Mouse (Mus musculus): ENCODE measurements around the gene Cacng7. TPM values are rescaled to one million over a fixed set of nuclear protein-coding genes. Genes with fewer than 3 reads are reported as not detected.
"Not testable (repeated sequence)": the region's sequence is repeated elsewhere in the genome, so short reads cannot be mapped to it uniquely, and the experiment has no call there.

Cacng7 gene
- total and polyA plus RNA-seq, 3 experiments: 0.04 to 0.11 TPM; not detected in 1

- H3K79me2 ChIP-seq (ENCODE audit: control insufficient read depth, insufficient read depth, low read length, poor library complexity): no peaks in the 10 kb centered on the region; the same call in 1 of the 2 replicates
- H3K9me3 ChIP-seq (replicated peaks; ENCODE audit: insufficient read depth, low read length): no peaks in the 10 kb centered on the region
Measured at GRCm38 (mm10) chr7:3290257-3291033, 42.3 kb upstream of the Cacng7 start.

GRCm38 (mm10) chr7:3291197-3291596 is 41.6 kb upstream of the Cacng7 start:
- Histone ChIP-seq H3K36me3 (ENCODE audit: control insufficient read depth in 1 of 2, insufficient read depth in 2 of 2, low read length in 2 of 2) (peaks cover 0 to 24% of the 10 kb centered on the region in 2 experiments; a peak in 2 of 4 replicates), H3K27ac (ENCODE audit: control insufficient read depth, low read depth, low read length) (no peak overlapping the region), H3K9ac (ENCODE audit: control insufficient read depth, low read depth, low read length, poor library complexity, severe bottlenecking) (no peak overlapping the region), H3K4me1 (ENCODE audit: control insufficient read depth in 1 of 2, insufficient read depth in 2 of 2, low read length in 2 of 2) (peaks cover 5 to 29% of the 10 kb centered on the region in 2 experiments), H3K4me3 (ENCODE audit: control insufficient read depth in 1 of 2, insufficient read depth in 1 of 2, low read depth in 2 of 2, low read length in 2 of 2) (no peak overlapping the region), H3K79me2 (ENCODE audit: control insufficient read depth, insufficient read depth, low read length, poor library complexity) (no peaks in the 10 kb centered on the region; the same call in 1 of the 2 replicates), H3K9me3 (replicated peaks; ENCODE audit: insufficient read depth, low read length) (no peaks in the 10 kb centered on the region), H3K27me3 (ENCODE audit: control insufficient read depth in 1 of 2, insufficient read depth in 2 of 2, low read length in 2 of 2) (no peaks in the 10 kb centered on the region)
- TF ChIP-seq USF1 (IDR thresholded peaks at IDR 0.05; ENCODE audit: low read depth, low read length): no peak
- no peak for TF ChIP-seq CHD1 (IDR thresholded peaks at IDR 0.05; ENCODE audit: low read depth, low read length)
- TF ChIP-seq TBP (IDR thresholded peaks at IDR 0.05; ENCODE audit: low read depth, low read length): no peak
- DNase-seq (ENCODE audit: low read depth, low spot score): no peak

More at GRCm38 (mm10) chr7:3290257-3291033, 42.3 kb upstream of the Cacng7 start:
- Histone ChIP-seq H3K4me1 (ENCODE audit: control insufficient read depth in 1 of 2, insufficient read depth in 2 of 2, low read length in 2 of 2) (peaks cover 5 to 26% of the 10 kb centered on the region in 2 experiments), H3K27me3 (ENCODE audit: control insufficient read depth in 1 of 2, insufficient read depth in 2 of 2, low read length in 2 of 2) (no peaks in the 10 kb centered on the region), H3K27ac (ENCODE audit: control insufficient read depth, low read depth, low read length) (no peak overlapping the region), H3K9ac (ENCODE audit: control insufficient read depth, low read depth, low read length, poor library complexity, severe bottlenecking) (peak overlapping the region; percentile 54; the same call in 1 of the 2 replicates), H3K4me3 (ENCODE audit: control insufficient read depth in 1 of 2, insufficient read depth in 1 of 2, low read depth in 2 of 2, low read length in 2 of 2) (peak overlapping the region; percentile 57 to 82), H3K36me3 (ENCODE audit: control insufficient read depth in 1 of 2, insufficient read depth in 2 of 2, low read length in 2 of 2) (peaks cover 0 to 23% of the 10 kb centered on the region in 2 experiments; a peak in 2 of 4 replicates)
- peak; percentile 71 for TF ChIP-seq SIN3A (IDR thresholded peaks at IDR 0.05; ENCODE audit: low read length)
- TF ChIP-seq ELF1 (IDR thresholded peaks at IDR 0.05; ENCODE audit: low read depth, low read length): 0 out of 2 replicates have a peak, but pooled peaks have one; percentile 45
- peak; percentile 41; the same call in 1 of the 2 replicates for TF ChIP-seq ETS1 (IDR thresholded peaks at IDR 0.05; ENCODE audit: low read depth, low read length)
- TF ChIP-seq RCOR1 (IDR thresholded peaks at IDR 0.05; ENCODE audit: low read depth, low read length): no peak
- TF ChIP-seq USF2 (IDR thresholded peaks at IDR 0.05; ENCODE audit: borderline replicate concordance in 1 of 2, insufficient read depth in 1 of 2, low read depth in 1 of 2, low read length in 2 of 2): no peak
- DNase-seq (ENCODE audit: low read depth, low spot score): peak; percentile 94

GRCm38 (mm10) chr7:3291764-3292163 is 41.0 kb upstream of the Cacng7 start:
- no peak for TF ChIP-seq ETS1 (IDR thresholded peaks at IDR 0.05; ENCODE audit: low read depth, low read length)
- Histone ChIP-seq H3K36me3 (ENCODE audit: control insufficient read depth in 1 of 2, insufficient read depth in 2 of 2, low read length in 2 of 2) (peaks cover 0 to 24% of the 10 kb centered on the region in 2 experiments; a peak in 2 of 4 replicates), H3K79me2 (ENCODE audit: control insufficient read depth, insufficient read depth, low read length, poor library complexity) (no peaks in the 10 kb centered on the region; the same call in 1 of the 2 replicates), H3K4me1 (ENCODE audit: control insufficient read depth in 1 of 2, insufficient read depth in 2 of 2, low read length in 2 of 2) (peaks cover 5 to 28% of the 10 kb centered on the region in 2 experiments), H3K27me3 (ENCODE audit: control insufficient read depth in 1 of 2, insufficient read depth in 2 of 2, low read length in 2 of 2) (no peaks in the 10 kb centered on the region), H3K9ac (ENCODE audit: control insufficient read depth, low read depth, low read length, poor library complexity, severe bottlenecking) (no peak overlapping the region), H3K4me3 (ENCODE audit: control insufficient read depth in 1 of 2, insufficient read depth in 1 of 2, low read depth in 2 of 2, low read length in 2 of 2) (no peak overlapping the region), H3K27ac (ENCODE audit: control insufficient read depth, low read depth, low read length) (no peak overlapping the region), H3K9me3 (replicated peaks; ENCODE audit: insufficient read depth, low read length) (no peaks in the 10 kb centered on the region)
- DNase-seq (ENCODE audit: low read depth, low spot score): no peak

GRCm38 (mm10) chr7:3292271-3292670 is 40.5 kb upstream of the Cacng7 start:
- Histone ChIP-seq H3K4me1 (ENCODE audit: control insufficient read depth in 1 of 2, insufficient read depth in 2 of 2, low read length in 2 of 2) (peaks cover 5 to 24% of the 10 kb centered on the region in 2 experiments), H3K36me3 (ENCODE audit: control insufficient read depth in 1 of 2, insufficient read depth in 2 of 2, low read length in 2 of 2) (peaks cover 0 to 24% of the 10 kb centered on the region in 2 experiments; a peak in 2 of 4 replicates)
- DNase-seq (ENCODE audit: low read depth, low spot score); H3K79me2 ChIP-seq (ENCODE audit: control insufficient read depth, insufficient read depth, low read length, poor library complexity); H3K27ac ChIP-seq (ENCODE audit: control insufficient read depth, low read depth, low read length); H3K27me3 ChIP-seq (ENCODE audit: control insufficient read depth in 1 of 2, insufficient read depth in 2 of 2, low read length in 2 of 2); H3K9me3 ChIP-seq (replicated peaks; ENCODE audit: insufficient read depth, low read length); H3K9ac ChIP-seq (ENCODE audit: control insufficient read depth, low read depth, low read length, poor library complexity, severe bottlenecking); H3K4me3 ChIP-seq (ENCODE audit: control insufficient read depth in 1 of 2, insufficient read depth in 1 of 2, low read depth in 2 of 2, low read length in 2 of 2): not testable (repeated sequence)

Measured in MEL (cell line).